Mouse (Mus musculus) spleen, postnatal 36 days (tissue): ENCODE results near the gene Ube4b.

Experiments used
- DNase-seq, 2 experiments: peaks; one replicate each; pipeline ENCODE4 v3.0.0; 2022; ENCODE audit warnings: low spot score in 2 of 2, mixed read lengths in 1 of 2

The Ube4b gene

GRCm38 (mm10) chr4:149395581-149395980 is 31.0 kb downstream of the Ube4b start:
- no peak for DNase-seq

GRCm38 (mm10) chr4:149394292-149394691 is 32.3 kb downstream of the Ube4b start:
- no peak for DNase-seq

- DNase-seq = no peak
These were observed 33.1 kb downstream of the Ube4b start for GRCm38 (mm10) chr4:149393311-149393995.

- DNase-seq = no peak
These were observed 34.2 kb downstream of the Ube4b start for GRCm38 (mm10) chr4:149392359-149392758.

GRCm38 (mm10) chr4:149381001-149381400 is 45.5 kb downstream of the Ube4b start:
- DNase-seq = no peak

GRCm38 (mm10) chr4:149379881-149380280 is 46.7 kb downstream of the Ube4b start:
- no peak for DNase-seq

GRCm38 (mm10) chr4:149378819-149379218 is 47.7 kb downstream of the Ube4b start:
- DNase-seq = no peak

- DNase-seq = no peak
These were observed 50.5 kb downstream of the Ube4b start for GRCm38 (mm10) chr4:149376034-149376433.

GRCm38 (mm10) chr4:149374662-149375061 is 51.9 kb downstream of the Ube4b start:
- no peak for DNase-seq

GRCm38 (mm10) chr4:149373927-149374326 is 52.6 kb downstream of the Ube4b start:
- no peak for DNase-seq

- peak; percentile 6 to 29 for DNase-seq
These were observed 53.1 kb downstream of the Ube4b start for GRCm38 (mm10) chr4:149373431-149373830.

GRCm38 (mm10) chr4:149365702-149366370 is 60.7 kb downstream of the Ube4b start:
- DNase-seq = no peak

GRCm38 (mm10) chr4:149364896-149365295 is 61.7 kb downstream of the Ube4b start:
- DNase-seq = no peak

GRCm38 (mm10) chr4:149361051-149361450 is 65.5 kb downstream of the Ube4b start:
- no peak for DNase-seq

GRCm38 (mm10) chr4:149360647-149361046 is 65.9 kb downstream of the Ube4b start:
- no peak for DNase-seq

- no peak for DNase-seq
These were observed 68.6 kb downstream of the Ube4b start for GRCm38 (mm10) chr4:149357982-149358381.

- DNase-seq = no peak
These were observed 71.9 kb downstream of the Ube4b start for GRCm38 (mm10) chr4:149354671-149355070.

GRCm38 (mm10) chr4:149351596-149352150 is 74.9 kb downstream of the Ube4b start:
- no peak for DNase-seq

GRCm38 (mm10) chr4:149348963-149349362 is 77.6 kb downstream of the Ube4b start:
- DNase-seq = no peak

- no peak for DNase-seq
These were observed 80.7 kb downstream of the Ube4b start for GRCm38 (mm10) chr4:149345873-149346272.

- DNase-seq = no peak
These were observed 82.2 kb downstream of the Ube4b start for GRCm38 (mm10) chr4:149344311-149344710.

- DNase-seq = peak in 1 of 2 experiments; percentile 18
These were observed 85.9 kb downstream of the Ube4b start for GRCm38 (mm10) chr4:149340680-149341079.
